Comparison of ENCODE assay signal across 8 mouse cellular contexts in genomic region chr12:113217306-113218242, GRCm38 (mm10). TPM values are rescaled to one million over a fixed set of nuclear protein-coding genes. Genes with fewer than 3 reads are reported as not detected.
DNase-seq lines count a peak whose midpoint lies in the region; ATAC-seq lines count a peak whose summit lies in the region.

No protein-coding gene starts in this region.

- no peak overlapping the region for H3K9ac ChIP-seq in forebrain, embryonic 14.5 days (ENCODE audit: low read length)
- no peak overlapping the region for H3K9ac ChIP-seq in hindbrain, embryonic 15.5 days

- H3K4me3 ChIP-seq in forebrain, embryonic 14.5 days (ENCODE audit: low read depth, low read length): no peak overlapping the region
- H3K4me3 ChIP-seq in hindbrain, embryonic 15.5 days: no peak overlapping the region

- no peak overlapping the region for H3K4me2 ChIP-seq in forebrain, embryonic 14.5 days (ENCODE audit: low read length)
- H3K4me2 ChIP-seq in hindbrain, embryonic 15.5 days: no peak overlapping the region

- H3K27me3 ChIP-seq in forebrain, embryonic 14.5 days (replicated peaks; ENCODE audit: control insufficient read depth, insufficient read depth, low read length): no peaks in the 10 kb centered on the region
- H3K27me3 ChIP-seq in hindbrain, embryonic 15.5 days: no peaks in the 10 kb centered on the region

- WGBS in forebrain, embryonic 14.5 days: 27% methylated on average over 11 of the region's 11 CpGs
- 29% methylated on average over 11 of the region's 11 CpGs for WGBS in hindbrain, embryonic 15.5 days

- H3K36me3 ChIP-seq in forebrain, embryonic 14.5 days (ENCODE audit: control insufficient read depth, insufficient read depth, low read length): no peaks in the 10 kb centered on the region
- H3K36me3 ChIP-seq in hindbrain, embryonic 15.5 days: no peaks in the 10 kb centered on the region

- peak; percentile 28; the same call in 1 of the 2 replicates for ATAC-seq in forebrain, embryonic 14.5 days
- peak; percentile 31 for ATAC-seq in hindbrain, embryonic 15.5 days (ENCODE audit: low FRiP score, low read depth)

- no peaks in the 10 kb centered on the region for H3K4me1 ChIP-seq in forebrain, embryonic 14.5 days (ENCODE audit: control insufficient read depth, insufficient read depth, low read length)
- no peaks in the 10 kb centered on the region for H3K4me1 ChIP-seq in hindbrain, embryonic 15.5 days (replicated peaks)

- no peaks in the 10 kb centered on the region for H3K9me3 ChIP-seq in forebrain, embryonic 14.5 days (replicated peaks; ENCODE audit: control insufficient read depth, low read length)
- H3K9me3 ChIP-seq in hindbrain, embryonic 15.5 days: no peaks in the 10 kb centered on the region

- DNase-seq in MEL-GATA-1-ER (ENCODE audit: extremely low read depth, low read depth): peak; percentile 98
- DNase-seq in cerebellum, adult 11 months: peak; percentile 45
- DNase-seq in forebrain, embryonic 14.5 days (ENCODE audit: low spot score): peak; percentile 86
- peak; percentile 73 to 77 for DNase-seq in left cerebral cortex, adult 18-20 months (ENCODE audit: low spot score in 2 of 2)
- DNase-seq in mesoderm, embryonic 11.5 days (ENCODE audit: low read depth, low spot score): peak; percentile 86
- peak; percentile 77 to 85 for DNase-seq in right cerebral cortex, postnatal 10 days (ENCODE audit: low spot score in 2 of 2)
- DNase-seq in yolk sac, embryonic 10.5 days (ENCODE audit: low spot score): peak; percentile 57

- H3K27ac ChIP-seq in forebrain, embryonic 14.5 days (ENCODE audit: low read depth, low read length): no peak overlapping the region
- no peak overlapping the region for H3K27ac ChIP-seq in hindbrain, embryonic 15.5 days (replicated peaks)

RNA-seq across cellular contexts. Expression of gene Tmem121, which starts 31.8 kb away (rescaled TPM):
- polyA plus RNA-seq in forebrain, embryonic 14.5 days (2014; fragmentation: Nextera tagmentation; extraction: Ambion mirVana): 28.9 and 31.5 TPM in 2 replicates
- polyA plus RNA-seq in hindbrain, embryonic 15.5 days (2015; fragmentation: Nextera tagmentation; extraction: Ambion mirVana): 47.3 and 49.8 TPM in 2 replicates
- 10 to 100 TPM; 25.5 to 27.5 TPM for total RNA-seq in left cerebral cortex, adult 18-20 months (2021)

Comparison
In these comparisons a context has a peak if more than half of its experiments do, and no peak if none do; other contexts are left out.
1. DNase-seq: peak in every context shown above with its lines; median percentile 98 in MEL-GATA-1-ER; 86 in forebrain, embryonic 14.5 days; 86 in mesoderm, embryonic 11.5 days; 81 in right cerebral cortex, postnatal 10 days; 75 in left cerebral cortex, adult 18-20 months; 57 in yolk sac, embryonic 10.5 days; 45 in cerebellum, adult 11 months.